Mouse (Mus musculus): ENCODE results near the gene Stx3. TPM values are rescaled to one million over a fixed set of nuclear protein-coding genes. Genes with fewer than 3 reads are reported as not detected.

The Stx3 gene
- polyA plus RNA-seq, 1 experiment from 2014 or later = 7.0 TPM

- no peak for ATAC-seq (ENCODE audit: insufficient number of reproducible peaks, insufficient read depth, low FRiP score, low read depth)
- 86% methylated on average over 6 of the region's 6 CpGs for WGBS
- Histone ChIP-seq H3K4me3 (ENCODE audit: control insufficient read depth in 1 of 2, insufficient read depth in 1 of 2, low read depth in 1 of 2, low read length in 2 of 2) (no peak overlapping the region), H3K27ac (replicated peaks in 1 of 2; ENCODE audit: control insufficient read depth in 1 of 2, insufficient read depth in 1 of 2, low read depth in 2 of 2, low read length in 2 of 2) (no peak overlapping the region), H3K9ac (ENCODE audit: low read length) (no peak overlapping the region), H3K27me3 (ENCODE audit: control insufficient read depth, insufficient read depth, low read length) (no peaks in the 10 kb centered on the region), H3K4me1 (ENCODE audit: control insufficient read depth in 2 of 2, insufficient read depth in 2 of 2, low read length in 2 of 2) (no peaks in the 10 kb centered on the region), H3K4me2 (ENCODE audit: low read length) (no peak overlapping the region), H3K9me3 (ENCODE audit: control insufficient read depth, low read length) (no peaks in the 10 kb centered on the region), H3K36me3 (ENCODE audit: control insufficient read depth, insufficient read depth, low read length) (peaks cover 3% of the 10 kb centered on the region; the same call in 1 of the 2 replicates)
Observed at GRCm38 (mm10) chr19:11787826-11788225, 31.4 kb downstream of the Stx3 start.

- Histone ChIP-seq H3K4me1 (ENCODE audit: control insufficient read depth in 2 of 2, insufficient read depth in 2 of 2, low read length in 2 of 2) (no peaks in the 10 kb centered on the region), H3K27me3 (ENCODE audit: control insufficient read depth, insufficient read depth, low read length) (no peaks in the 10 kb centered on the region), H3K4me2 (ENCODE audit: low read length) (no peak overlapping the region), H3K36me3 (ENCODE audit: control insufficient read depth, insufficient read depth, low read length) (peaks cover 3% of the 10 kb centered on the region; the same call in 1 of the 2 replicates), H3K27ac (replicated peaks in 1 of 2; ENCODE audit: control insufficient read depth in 1 of 2, insufficient read depth in 1 of 2, low read depth in 2 of 2, low read length in 2 of 2) (no peak overlapping the region), H3K4me3 (ENCODE audit: control insufficient read depth in 1 of 2, insufficient read depth in 1 of 2, low read depth in 1 of 2, low read length in 2 of 2) (no peak overlapping the region), H3K9ac (ENCODE audit: low read length) (no peak overlapping the region), H3K9me3 (ENCODE audit: control insufficient read depth, low read length) (no peaks in the 10 kb centered on the region)
- WGBS = 92% methylated on average over 14 of the region's 14 CpGs
- ATAC-seq (ENCODE audit: insufficient number of reproducible peaks, insufficient read depth, low FRiP score, low read depth) = no peak
Observed at GRCm38 (mm10) chr19:11785409-11786154, 33.6 kb downstream of the Stx3 start.

DNA sequence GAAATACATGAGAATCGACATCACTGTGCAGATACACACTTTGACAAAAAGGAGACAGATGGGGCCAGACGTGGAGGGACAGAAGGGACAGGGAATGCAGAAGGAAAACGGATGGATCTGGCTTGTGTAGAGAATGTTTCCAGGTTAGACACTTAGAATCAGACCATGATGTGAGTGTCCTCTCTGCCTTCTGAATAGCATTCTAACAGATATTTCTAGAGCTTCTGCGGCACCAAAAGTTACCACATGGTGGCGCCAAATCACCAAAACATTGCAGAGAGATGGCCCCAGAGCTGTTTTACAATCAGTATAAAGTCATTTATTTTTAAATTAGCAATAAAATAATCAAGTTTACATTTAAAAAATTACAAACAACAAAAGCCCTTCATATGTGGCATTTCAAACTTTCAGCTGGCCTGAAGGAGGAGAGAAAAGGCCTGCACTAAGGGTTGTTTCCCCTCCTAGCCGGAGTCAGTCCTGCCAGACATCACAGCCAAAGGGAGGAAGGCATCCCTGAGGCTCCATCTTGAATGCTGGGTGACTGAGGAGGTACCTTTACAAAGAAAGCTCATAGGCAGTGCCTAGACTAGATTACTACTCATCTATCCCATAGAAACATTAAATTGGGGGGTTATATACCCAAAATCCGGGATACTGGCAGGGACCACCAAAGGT lies 41.9 kb downstream of the Stx3 start:
- no peak overlapping the region for H3K9ac ChIP-seq (ENCODE audit: low read length)
- peaks cover 41% of the 10 kb centered on the region for H3K36me3 ChIP-seq (ENCODE audit: control insufficient read depth, insufficient read depth, low read length)
- no peaks in the 10 kb centered on the region for H3K4me1 ChIP-seq (ENCODE audit: control insufficient read depth in 2 of 2, insufficient read depth in 2 of 2, low read length in 2 of 2)
- H3K27me3 ChIP-seq (ENCODE audit: control insufficient read depth, insufficient read depth, low read length) = no peaks in the 10 kb centered on the region
- H3K27ac ChIP-seq (replicated peaks in 1 of 2; ENCODE audit: control insufficient read depth in 1 of 2, insufficient read depth in 1 of 2, low read depth in 2 of 2, low read length in 2 of 2) = no peak overlapping the region
- H3K4me2 ChIP-seq (ENCODE audit: low read length) = no peak overlapping the region
- no peak overlapping the region for H3K4me3 ChIP-seq (ENCODE audit: control insufficient read depth in 1 of 2, insufficient read depth in 1 of 2, low read depth in 1 of 2, low read length in 2 of 2)
- ATAC-seq (ENCODE audit: insufficient number of reproducible peaks, insufficient read depth, low FRiP score, low read depth) = no peak
- WGBS = 55% methylated on average over 7 of the region's 7 CpGs
- no peaks in the 10 kb centered on the region for H3K9me3 ChIP-seq (ENCODE audit: control insufficient read depth, low read length)

GRCm38 (mm10) chr19:11770205-11770892 lies 48.9 kb downstream of the Stx3 start, which contains the start of gene Mrpl16:
Gene Mrpl16 (plus strand): TSS chr19:11770391.
- peak; percentile 82 for ATAC-seq (ENCODE audit: insufficient number of reproducible peaks, insufficient read depth, low FRiP score, low read depth)
- peak within 1 kb of the TSS; percentile 77 for H3K9ac ChIP-seq (ENCODE audit: low read length)
- H3K4me3 ChIP-seq (ENCODE audit: control insufficient read depth in 1 of 2, insufficient read depth in 1 of 2, low read depth in 1 of 2, low read length in 2 of 2) = peak within 1 kb of the TSS; percentile 65 to 85
- peaks cover 28% of the 10 kb centered on the region for H3K36me3 ChIP-seq (ENCODE audit: control insufficient read depth, insufficient read depth, low read length)
- under 1% methylated on average over 30 of the region's 30 CpGs for WGBS
- peak within 1 kb of the TSS; percentile 84 for H3K4me2 ChIP-seq (ENCODE audit: low read length)
- H3K9me3 ChIP-seq (ENCODE audit: control insufficient read depth, low read length) = no peaks in the 10 kb centered on the region
- H3K4me1 ChIP-seq (ENCODE audit: control insufficient read depth in 2 of 2, insufficient read depth in 2 of 2, low read length in 2 of 2) = peaks cover 0 to 6% of the 10 kb centered on the region in 2 experiments; a peak in 1 of 4 replicates
- peak within 1 kb of the TSS; percentile 41 to 62; a peak in 3 of 4 replicates for H3K27ac ChIP-seq (replicated peaks in 1 of 2; ENCODE audit: control insufficient read depth in 1 of 2, insufficient read depth in 1 of 2, low read depth in 2 of 2, low read length in 2 of 2)
- no peaks in the 10 kb centered on the region for H3K27me3 ChIP-seq (ENCODE audit: control insufficient read depth, insufficient read depth, low read length)

DNA sequence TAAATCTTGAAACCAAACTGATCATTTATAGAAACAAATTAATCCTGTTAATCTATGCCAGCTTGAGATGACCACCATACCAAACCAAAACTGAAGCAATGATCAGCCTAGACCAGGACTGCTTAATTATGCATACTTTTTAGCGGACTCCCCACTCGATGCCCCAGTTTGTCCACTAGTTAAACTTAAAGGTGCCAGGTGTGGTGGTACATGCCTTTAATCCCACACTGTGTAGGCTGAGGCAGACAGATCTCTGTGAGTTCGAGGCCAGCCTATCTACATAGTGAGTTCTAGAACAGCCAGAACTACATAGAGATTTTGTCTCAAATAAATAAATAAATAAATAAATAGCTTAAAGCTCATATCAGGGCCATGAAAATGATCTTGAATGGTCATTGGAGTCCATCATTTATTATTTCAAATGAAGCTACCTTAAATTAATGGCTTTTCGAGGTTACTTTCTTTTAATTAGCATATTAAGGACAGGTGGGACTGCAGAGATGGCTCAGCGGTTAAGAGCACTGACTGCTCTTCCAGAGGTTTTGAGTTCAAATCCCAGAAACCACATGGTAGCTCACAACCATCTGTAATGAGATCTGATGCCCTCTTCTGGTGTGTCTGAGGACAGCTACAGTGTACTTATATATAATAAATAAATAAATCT lies 49.8 kb downstream of the Stx3 start:
- no peak for ATAC-seq (ENCODE audit: insufficient number of reproducible peaks, insufficient read depth, low FRiP score, low read depth)
- Histone ChIP-seq H3K9me3 (ENCODE audit: control insufficient read depth, low read length) (no peaks in the 10 kb centered on the region), H3K4me1 (ENCODE audit: control insufficient read depth in 2 of 2, insufficient read depth in 2 of 2, low read length in 2 of 2) (peaks cover 0 to 6% of the 10 kb centered on the region in 2 experiments; a peak in 1 of 4 replicates), H3K36me3 (ENCODE audit: control insufficient read depth, insufficient read depth, low read length) (peaks cover 19% of the 10 kb centered on the region), H3K4me2 (ENCODE audit: low read length) (peak overlapping the region; percentile 84), H3K27me3 (ENCODE audit: control insufficient read depth, insufficient read depth, low read length) (no peaks in the 10 kb centered on the region), H3K27ac (replicated peaks in 1 of 2; ENCODE audit: control insufficient read depth in 1 of 2, insufficient read depth in 1 of 2, low read depth in 2 of 2, low read length in 2 of 2) (no peak overlapping the region), H3K4me3 (ENCODE audit: control insufficient read depth in 1 of 2, insufficient read depth in 1 of 2, low read depth in 1 of 2, low read length in 2 of 2) (no peak overlapping the region), H3K9ac (ENCODE audit: low read length) (no peak overlapping the region)
- WGBS = 86% methylated on average over 5 of the region's 5 CpGs

GRCm38 (mm10) chr19:11768163-11768562 lies 51.0 kb downstream of the Stx3 start:
- H3K4me1 ChIP-seq (ENCODE audit: control insufficient read depth in 2 of 2, insufficient read depth in 2 of 2, low read length in 2 of 2) = peaks cover 0 to 6% of the 10 kb centered on the region in 2 experiments; a peak in 1 of 4 replicates
- H3K4me2 ChIP-seq (ENCODE audit: low read length) = no peak overlapping the region
- H3K36me3 ChIP-seq (ENCODE audit: control insufficient read depth, insufficient read depth, low read length) = peaks cover 7% of the 10 kb centered on the region
- H3K27ac ChIP-seq (replicated peaks in 1 of 2; ENCODE audit: control insufficient read depth in 1 of 2, insufficient read depth in 1 of 2, low read depth in 2 of 2, low read length in 2 of 2) = no peak overlapping the region
- no peaks in the 10 kb centered on the region for H3K27me3 ChIP-seq (ENCODE audit: control insufficient read depth, insufficient read depth, low read length)
- no peaks in the 10 kb centered on the region for H3K9me3 ChIP-seq (ENCODE audit: control insufficient read depth, low read length)
- 3% methylated on average over 3 of the region's 3 CpGs for WGBS
- no peak for ATAC-seq (ENCODE audit: insufficient number of reproducible peaks, insufficient read depth, low FRiP score, low read depth)
- no peak overlapping the region for H3K9ac ChIP-seq (ENCODE audit: low read length)
- H3K4me3 ChIP-seq (ENCODE audit: control insufficient read depth in 1 of 2, insufficient read depth in 1 of 2, low read depth in 1 of 2, low read length in 2 of 2) = no peak overlapping the region

- H3K4me1 ChIP-seq (ENCODE audit: control insufficient read depth in 2 of 2, insufficient read depth in 2 of 2, low read length in 2 of 2) = peaks cover 0 to 6% of the 10 kb centered on the region in 2 experiments; a peak in 1 of 4 replicates
- H3K4me3 ChIP-seq (ENCODE audit: control insufficient read depth in 1 of 2, insufficient read depth in 1 of 2, low read depth in 1 of 2, low read length in 2 of 2) = no peak overlapping the region
- no peak for ATAC-seq (ENCODE audit: insufficient number of reproducible peaks, insufficient read depth, low FRiP score, low read depth)
- H3K36me3 ChIP-seq (ENCODE audit: control insufficient read depth, insufficient read depth, low read length) = no peaks in the 10 kb centered on the region
- no peak overlapping the region for H3K4me2 ChIP-seq (ENCODE audit: low read length)
- H3K9me3 ChIP-seq (ENCODE audit: control insufficient read depth, low read length) = no peaks in the 10 kb centered on the region
- H3K27ac ChIP-seq (replicated peaks in 1 of 2; ENCODE audit: control insufficient read depth in 1 of 2, insufficient read depth in 1 of 2, low read depth in 2 of 2, low read length in 2 of 2) = no peak overlapping the region
- 56% methylated on average over 4 of the region's 4 CpGs for WGBS
- no peak overlapping the region for H3K9ac ChIP-seq (ENCODE audit: low read length)
- H3K27me3 ChIP-seq (ENCODE audit: control insufficient read depth, insufficient read depth, low read length) = no peaks in the 10 kb centered on the region
Observed at GRCm38 (mm10) chr19:11766413-11766812, 52.8 kb downstream of the Stx3 start.
